Mouse (Mus musculus): Measurements from ENCODE around the gene Gpm6a. TPM values are rescaled to one million over a fixed set of nuclear protein-coding genes. Genes with fewer than 3 reads are reported as not detected.

Gene Gpm6a
- polyA plus RNA-seq, 2 experiments: 0.65 to 2.8 TPM

DNA sequence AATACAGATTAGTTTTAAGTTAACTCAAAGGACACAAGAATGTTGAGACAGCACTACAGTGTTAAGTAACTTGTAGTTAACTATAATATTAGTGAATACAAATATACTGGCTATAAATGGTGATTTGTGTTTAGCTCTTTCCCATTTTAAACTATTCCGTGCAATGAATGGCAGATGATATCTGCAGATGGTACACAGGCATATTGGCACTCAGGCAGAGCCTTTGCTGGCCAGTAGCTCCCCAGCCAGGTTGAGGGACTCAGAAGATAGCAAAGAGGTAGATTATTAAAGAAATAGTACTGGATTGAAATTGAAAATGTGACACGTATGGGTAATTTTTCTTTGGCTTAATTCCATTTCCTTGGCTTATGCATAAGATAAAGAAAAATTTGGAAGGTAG lies 21.3 kb downstream of the Gpm6a start:
- TF ChIP-seq EP300 (IDR thresholded peaks at IDR 0.05; ENCODE audit: low read depth) (no peak), CTCF (IDR thresholded peaks at IDR 0.05; ENCODE audit: low read depth) (no peak)
- DNase-seq (ENCODE audit: low read depth in 3 of 3, low spot score in 3 of 3): no peak
- H3K27me3 ChIP-seq (ENCODE audit: control insufficient read depth, insufficient read depth, low read length): no peaks in the 10 kb centered on the region
- no peak overlapping the region for H3K4me3 ChIP-seq (ENCODE audit: insufficient read depth in 1 of 2, low read depth in 2 of 2, low read length in 2 of 2)
- no peak overlapping the region for H3K4me2 ChIP-seq (ENCODE audit: low read depth)
- 66% methylated on average over 2 of the region's 2 CpGs for WGBS (ENCODE audit: insufficient replicate concordance)
- no peaks in the 10 kb centered on the region for H3K36me3 ChIP-seq (replicated peaks; ENCODE audit: control insufficient read depth, insufficient read depth, low read depth)
- H3K27ac ChIP-seq: no peak overlapping the region
- H3K4me1 ChIP-seq (replicated peaks; ENCODE audit: control insufficient read depth in 2 of 2, insufficient read depth in 2 of 2, low read length in 1 of 2): no peaks in the 10 kb centered on the region
- no peaks in the 10 kb centered on the region for H3K9me3 ChIP-seq (ENCODE audit: control insufficient read depth, low read length)
- no peak for ATAC-seq (ENCODE audit: insufficient read depth)
- no peak overlapping the region for H3K9ac ChIP-seq (replicated peaks)

DNA sequence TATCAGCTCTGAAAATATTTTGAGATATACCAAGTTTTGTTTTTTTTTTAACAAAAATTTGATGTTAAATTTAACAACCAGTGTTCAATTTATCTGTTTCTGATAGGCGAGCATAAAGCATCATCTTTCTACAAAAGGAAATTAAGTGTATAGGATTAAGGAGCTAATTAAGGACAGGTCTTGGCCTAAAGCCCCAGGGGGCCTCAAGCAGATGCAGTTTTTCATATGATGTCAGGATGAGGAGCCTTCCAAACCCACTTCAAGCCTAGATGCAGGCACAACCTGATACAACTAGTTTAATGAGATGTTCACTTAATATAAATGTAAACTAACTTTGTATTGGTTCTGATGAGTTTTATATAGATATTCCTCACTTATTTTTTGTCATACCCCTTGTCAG lies 22.0 kb downstream of the Gpm6a start:
- DNase-seq (ENCODE audit: low read depth in 3 of 3, low spot score in 3 of 3): no peak
- Histone ChIP-seq H3K4me1 (replicated peaks; ENCODE audit: control insufficient read depth in 2 of 2, insufficient read depth in 2 of 2, low read length in 1 of 2) (no peaks in the 10 kb centered on the region), H3K4me3 (ENCODE audit: insufficient read depth in 1 of 2, low read depth in 2 of 2, low read length in 2 of 2) (no peak overlapping the region), H3K4me2 (ENCODE audit: low read depth) (no peak overlapping the region), H3K9ac (replicated peaks) (no peak overlapping the region), H3K27ac (no peak overlapping the region), H3K36me3 (replicated peaks; ENCODE audit: control insufficient read depth, insufficient read depth, low read depth) (no peaks in the 10 kb centered on the region), H3K27me3 (ENCODE audit: control insufficient read depth, insufficient read depth, low read length) (no peaks in the 10 kb centered on the region), H3K9me3 (ENCODE audit: control insufficient read depth, low read length) (no peaks in the 10 kb centered on the region)
- ATAC-seq (ENCODE audit: insufficient read depth): no peak
- WGBS (ENCODE audit: insufficient replicate concordance): 38% methylated on average over 1 of the region's 1 CpGs
- no peak for TF ChIP-seq EP300 (IDR thresholded peaks at IDR 0.05; ENCODE audit: low read depth)
- no peak for TF ChIP-seq CTCF (IDR thresholded peaks at IDR 0.05; ENCODE audit: low read depth)

DNA sequence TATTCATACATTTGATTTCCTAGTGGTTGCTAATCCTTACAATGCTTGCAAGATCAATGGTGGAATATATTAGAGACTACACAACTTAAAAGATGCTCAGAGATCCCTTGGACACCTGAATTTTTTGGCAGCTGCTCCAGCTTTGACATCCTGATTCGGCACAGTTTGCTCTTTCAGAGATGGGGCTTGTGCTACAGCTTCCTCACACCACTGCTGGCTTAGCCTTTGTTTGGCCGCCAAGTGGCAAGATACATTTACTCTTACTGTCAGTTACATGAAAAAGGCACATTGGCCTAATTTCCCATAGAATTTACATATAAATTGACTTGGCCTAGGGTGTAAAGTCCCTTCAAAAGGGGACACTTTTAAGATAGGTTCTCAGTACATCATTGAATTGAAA lies 32.1 kb downstream of the Gpm6a start:
- H3K9ac ChIP-seq (replicated peaks): no peak overlapping the region
- no peak overlapping the region for H3K4me2 ChIP-seq (ENCODE audit: low read depth)
- 43% methylated on average over 2 of the region's 2 CpGs for WGBS (ENCODE audit: insufficient replicate concordance)
- H3K36me3 ChIP-seq (replicated peaks; ENCODE audit: control insufficient read depth, insufficient read depth, low read depth): no peaks in the 10 kb centered on the region
- no peak overlapping the region for H3K4me3 ChIP-seq (ENCODE audit: insufficient read depth in 1 of 2, low read depth in 2 of 2, low read length in 2 of 2)
- H3K27me3 ChIP-seq (ENCODE audit: control insufficient read depth, insufficient read depth, low read length): no peaks in the 10 kb centered on the region
- DNase-seq (ENCODE audit: low read depth in 3 of 3, low spot score in 3 of 3) (no peak), ATAC-seq (ENCODE audit: insufficient read depth) (no peak)
- no peak for TF ChIP-seq EP300 (IDR thresholded peaks at IDR 0.05; ENCODE audit: low read depth)
- TF ChIP-seq CTCF (IDR thresholded peaks at IDR 0.05; ENCODE audit: low read depth): no peak
- no peaks in the 10 kb centered on the region for H3K9me3 ChIP-seq (ENCODE audit: control insufficient read depth, low read length)
- no peak overlapping the region for H3K27ac ChIP-seq
- no peaks in the 10 kb centered on the region for H3K4me1 ChIP-seq (replicated peaks; ENCODE audit: control insufficient read depth in 2 of 2, insufficient read depth in 2 of 2, low read length in 1 of 2)

DNA sequence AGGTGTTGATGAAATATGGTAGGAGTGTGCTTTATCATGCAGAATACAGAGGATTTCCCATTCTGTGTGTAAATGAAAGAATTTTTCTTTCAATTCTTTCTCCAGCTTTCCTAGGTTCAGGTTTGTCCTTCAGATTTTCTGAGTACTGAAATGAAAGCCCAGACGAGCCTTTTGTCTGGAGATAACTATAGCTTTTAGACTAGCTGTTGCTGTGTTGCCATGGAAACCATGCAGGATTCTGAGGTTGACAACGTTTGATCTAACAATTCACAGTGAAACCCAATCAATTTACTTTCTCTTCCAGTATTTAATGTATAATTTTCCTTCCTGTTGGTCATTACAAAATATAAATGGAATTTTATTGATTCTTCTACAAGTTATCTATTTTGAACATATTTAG lies 34.5 kb downstream of the Gpm6a start:
- Histone ChIP-seq H3K4me3 (ENCODE audit: insufficient read depth in 1 of 2, low read depth in 2 of 2, low read length in 2 of 2) (no peak overlapping the region), H3K9ac (replicated peaks) (no peak overlapping the region), H3K36me3 (replicated peaks; ENCODE audit: control insufficient read depth, insufficient read depth, low read depth) (no peaks in the 10 kb centered on the region), H3K9me3 (ENCODE audit: control insufficient read depth, low read length) (no peaks in the 10 kb centered on the region), H3K27me3 (ENCODE audit: control insufficient read depth, insufficient read depth, low read length) (no peaks in the 10 kb centered on the region), H3K4me2 (ENCODE audit: low read depth) (no peak overlapping the region), H3K27ac (no peak overlapping the region), H3K4me1 (replicated peaks; ENCODE audit: control insufficient read depth in 2 of 2, insufficient read depth in 2 of 2, low read length in 1 of 2) (no peaks in the 10 kb centered on the region)
- ATAC-seq (ENCODE audit: insufficient read depth) (no peak), DNase-seq (ENCODE audit: low read depth in 3 of 3, low spot score in 3 of 3) (no peak)
- 18% methylated on average over 2 of the region's 2 CpGs for WGBS (ENCODE audit: insufficient replicate concordance)
- no peak for TF ChIP-seq EP300 (IDR thresholded peaks at IDR 0.05; ENCODE audit: low read depth)
- no peak for TF ChIP-seq CTCF (IDR thresholded peaks at IDR 0.05; ENCODE audit: low read depth)

DNA sequence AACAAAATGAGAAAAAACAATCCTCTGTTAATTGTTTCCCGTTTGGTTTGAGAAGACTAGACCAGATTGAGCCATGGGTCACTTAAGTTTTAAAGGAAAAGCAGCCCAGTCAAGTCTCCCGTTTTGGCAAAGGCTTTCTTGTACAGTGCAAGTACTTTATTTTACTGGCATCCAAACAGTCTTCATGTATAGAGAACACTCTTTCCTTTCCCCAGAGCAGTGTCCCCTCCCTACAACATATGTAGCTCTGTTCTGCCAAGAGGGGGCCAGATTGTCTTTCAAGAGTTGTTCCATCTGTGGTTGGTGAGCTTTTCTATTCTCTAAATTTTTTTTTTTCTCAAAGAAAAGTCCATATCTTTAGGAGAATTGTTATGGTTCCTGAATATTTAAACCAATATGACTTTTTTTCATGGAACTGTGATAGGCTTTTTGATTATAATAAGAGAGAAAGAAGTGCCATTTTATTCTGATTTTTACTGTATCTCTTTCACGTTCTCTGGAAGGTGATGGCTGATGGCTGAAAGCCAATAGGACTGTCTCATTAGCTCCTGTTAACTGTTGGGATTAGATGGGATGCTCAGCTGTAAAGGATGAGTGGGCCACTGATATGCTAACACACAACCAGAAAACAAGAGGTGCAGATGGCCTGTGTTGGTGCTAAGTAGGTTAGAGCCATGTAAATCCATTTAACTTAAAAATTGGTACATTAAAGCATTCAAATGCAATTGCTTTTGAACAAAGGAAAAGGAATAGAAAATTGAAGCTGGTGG lies 37.4 kb downstream of the Gpm6a start:
- Histone ChIP-seq H3K9me3 (ENCODE audit: control insufficient read depth, low read length) (no peaks in the 10 kb centered on the region), H3K4me2 (ENCODE audit: low read depth) (no peak overlapping the region), H3K9ac (replicated peaks) (no peak overlapping the region), H3K27me3 (ENCODE audit: control insufficient read depth, insufficient read depth, low read length) (no peaks in the 10 kb centered on the region), H3K36me3 (replicated peaks; ENCODE audit: control insufficient read depth, insufficient read depth, low read depth) (no peaks in the 10 kb centered on the region), H3K4me3 (ENCODE audit: insufficient read depth in 1 of 2, low read depth in 2 of 2, low read length in 2 of 2) (no peak overlapping the region), H3K27ac (no peak overlapping the region), H3K4me1 (replicated peaks; ENCODE audit: control insufficient read depth in 2 of 2, insufficient read depth in 2 of 2, low read length in 1 of 2) (no peaks in the 10 kb centered on the region)
- TF ChIP-seq EP300 (IDR thresholded peaks at IDR 0.05; ENCODE audit: low read depth) (no peak), CTCF (IDR thresholded peaks at IDR 0.05; ENCODE audit: low read depth) (no peak)
- 57% methylated on average over 3 of the region's 3 CpGs for WGBS (ENCODE audit: insufficient replicate concordance)
- ATAC-seq (ENCODE audit: insufficient read depth): no peak
- DNase-seq (ENCODE audit: low read depth in 3 of 3, low spot score in 3 of 3): no peak
